Mouse (Mus musculus): ENCODE results near the gene Gm20479. TPM values are rescaled to one million over a fixed set of nuclear protein-coding genes. Genes with fewer than 3 reads are reported as not detected.

Gm20479 gene
- total RNA-seq, 2 experiments from 2014 or later, result not detected

DNA sequence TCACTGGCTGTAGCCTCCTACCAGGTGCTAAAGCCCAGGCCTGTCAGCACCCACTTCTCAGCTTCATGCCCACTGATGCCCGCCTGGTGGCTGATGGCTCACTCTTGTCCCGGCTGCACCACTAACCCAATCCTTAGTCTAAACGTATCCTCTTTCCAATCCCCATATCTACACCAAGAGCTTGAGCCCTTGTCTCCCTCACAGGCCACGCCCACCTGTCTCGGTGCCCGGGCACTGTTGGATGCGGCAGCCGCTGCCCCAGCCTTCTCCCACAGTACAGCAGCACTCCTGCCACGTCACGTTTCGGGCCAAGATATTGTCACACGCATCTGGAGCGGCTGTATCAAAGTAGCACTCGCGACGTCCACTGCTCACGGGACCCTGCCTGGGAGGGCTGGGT, 46.9 kb downstream of the Gm20479 start:
- no peak for DNase-seq

GRCm38 (mm10) chr7:27309832-27310231, 47.4 kb downstream of the Gm20479 start:
- no peak for DNase-seq

DNA sequence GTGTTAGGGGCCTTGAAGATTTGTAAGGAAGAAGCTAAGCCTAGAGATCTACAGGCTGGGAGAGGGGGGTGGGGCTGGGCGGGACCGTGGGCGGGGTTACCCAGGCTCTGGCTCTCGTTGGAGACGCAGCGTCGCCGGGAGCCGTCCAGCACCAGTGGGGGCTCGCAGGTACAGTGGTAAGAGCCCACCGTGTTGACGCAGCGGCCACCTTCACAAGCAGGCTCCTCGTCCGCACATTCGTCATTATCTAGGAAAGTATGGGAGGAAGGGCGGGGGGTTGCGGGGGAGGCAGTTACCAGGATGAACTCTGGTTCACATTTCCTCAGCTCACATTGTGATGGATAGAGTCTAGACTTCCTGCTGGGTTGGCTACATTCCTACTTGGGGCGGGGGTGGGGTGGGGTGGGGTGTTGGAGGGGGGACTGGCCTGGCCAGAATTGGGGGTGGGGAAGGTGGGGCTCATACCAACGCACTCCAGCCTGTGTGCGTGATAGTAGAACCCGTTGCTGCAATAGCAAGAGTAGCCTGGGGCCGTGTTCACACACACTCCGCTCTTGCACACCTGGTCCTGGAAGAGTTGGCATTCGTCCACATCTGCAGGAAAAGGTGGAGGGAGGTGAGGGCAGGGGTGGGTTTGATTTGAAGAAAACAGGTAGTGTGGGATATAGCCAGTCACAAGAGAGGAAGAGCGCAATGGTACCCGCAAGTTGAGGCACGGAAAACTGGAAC, 48.2 kb downstream of the Gm20479 start:
- no peak for DNase-seq

DNA sequence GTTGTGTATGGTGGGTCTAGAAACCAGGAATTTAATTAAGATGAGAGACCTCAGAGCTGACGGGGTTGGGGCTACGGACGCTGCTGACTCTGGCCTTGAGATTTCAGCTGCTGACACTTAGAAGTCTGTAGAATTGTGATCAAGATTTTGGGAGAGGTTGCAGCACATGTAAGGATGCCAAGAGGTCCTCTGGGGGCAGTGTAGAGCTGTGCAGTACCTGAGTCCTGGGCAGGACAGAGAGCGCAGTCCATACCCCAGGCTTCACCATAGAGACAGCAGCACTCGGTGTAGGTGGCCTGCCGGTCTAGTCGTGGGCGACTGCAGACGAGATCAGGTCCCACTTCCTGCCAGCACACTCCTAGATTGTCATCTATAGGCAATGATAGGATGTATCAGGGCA, 49.7 kb downstream of the Gm20479 start:
- DNase-seq, result no peak

DNA sequence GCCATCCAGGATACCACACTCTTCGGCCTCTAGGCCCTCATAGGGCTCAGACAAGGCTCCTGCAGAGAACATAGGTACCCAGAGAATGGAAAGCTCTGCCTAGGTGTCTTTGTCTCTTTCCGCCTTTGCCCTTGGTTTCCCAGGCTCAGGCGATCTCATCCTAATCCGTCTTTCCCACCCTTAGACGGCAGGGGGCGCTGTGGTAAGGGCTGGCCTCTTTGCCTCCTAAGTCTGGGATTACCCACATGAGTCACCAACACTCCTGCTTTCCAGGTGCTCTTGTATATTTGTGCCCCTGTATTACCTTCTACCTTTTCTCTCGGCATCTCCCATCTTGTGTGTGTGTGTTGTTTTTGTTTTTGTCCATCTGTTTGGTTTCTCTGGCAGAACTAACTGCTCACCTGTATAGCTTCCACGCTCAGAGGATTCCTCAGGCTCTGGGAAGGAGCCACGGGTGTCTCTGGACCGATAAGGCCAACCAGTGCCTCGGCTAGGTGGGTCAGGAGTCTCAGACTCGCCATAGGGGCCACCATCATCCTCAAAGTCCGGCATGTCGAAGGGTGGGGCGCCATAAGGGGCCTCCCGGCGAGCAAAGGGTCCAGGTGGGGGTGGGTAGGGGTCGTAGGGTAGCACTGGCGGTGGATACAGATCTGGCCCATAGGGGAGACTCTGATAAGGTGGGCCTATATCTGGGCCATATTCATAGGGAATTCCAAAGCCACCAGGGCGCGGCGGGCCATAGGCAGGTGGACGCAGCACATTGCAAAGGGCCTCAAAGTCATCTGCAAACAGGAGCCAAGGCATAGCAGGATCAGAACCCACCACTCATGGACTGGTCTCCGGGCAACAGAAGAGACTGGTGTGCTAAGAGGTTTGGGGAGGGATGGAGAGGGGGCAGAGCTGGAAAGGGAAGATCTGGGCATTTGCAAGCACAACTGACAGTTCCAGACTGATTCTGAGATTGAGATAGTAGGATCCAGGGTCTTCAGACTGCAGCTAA, 50.8 kb downstream of the Gm20479 start:
- DNase-seq, result no peak

GRCm38 (mm10) chr7:27305091-27305730, 52.0 kb downstream of the Gm20479 start:
- DNase-seq, result no peak

Other genes starting within 250 kb of the Gm20479 start
- under 1 TPM in 1 of 2 experiments, not detected in 1; 0.17 TPM for gene Cyp2f2, start 237.5 kb downstream of the Gm20479 start, total RNA-seq (2021)
- gene Cyp2t4, start 203.7 kb downstream of the Gm20479 start, total RNA-seq (2021), result not detected
- 100 to 1,000 TPM; 102 to 108 TPM for gene Egln2, start 190.6 kb downstream of the Gm20479 start, total RNA-seq (2021)
- 10 to 100 TPM; 93.5 to 98.7 TPM for gene Rab4b, start 178.5 kb downstream of the Gm20479 start, total RNA-seq (2021)
- gene Gm21983, start 176.3 kb downstream of the Gm20479 start, total RNA-seq (2021), result not detected
- gene Mia, start 176.3 kb downstream of the Gm20479 start, total RNA-seq (2021), result 1 to 10 TPM; 1.8 to 2.0 TPM
- 10 to 100 TPM; 20.4 to 25.4 TPM for gene BC024978, start 161.6 kb downstream of the Gm20479 start, total RNA-seq (2021)
- gene Snrpa, start 161.1 kb downstream of the Gm20479 start, total RNA-seq (2021), result 10 to 100 TPM; 84.2 to 96.0 TPM
- 10 to 100 TPM in 1 of 2 experiments, 1 to 10 TPM in 1; 9.3 to 10.1 TPM for gene Itpkc, start 128.8 kb downstream of the Gm20479 start, total RNA-seq (2021)
- gene Coq8b, start 124.4 kb downstream of the Gm20479 start, total RNA-seq (2021), result 10 to 100 TPM; 33.9 to 36.2 TPM
- gene Numbl, start 99.0 kb downstream of the Gm20479 start, total RNA-seq (2021), result 100 to 1,000 TPM; 137 to 144 TPM
- 10 to 100 TPM; 52.8 to 59.6 TPM for gene Ltbp4, start 19.7 kb downstream of the Gm20479 start, total RNA-seq (2021)
- gene Shkbp1, start 1.4 kb downstream of the Gm20479 start, total RNA-seq (2021), result 10 to 100 TPM; 36.2 to 37.3 TPM
- gene Sptbn4, start 90.3 kb upstream of the Gm20479 start, total RNA-seq (2021), result 100 to 1,000 TPM; 132 to 146 TPM
- gene Blvrb, start 90.6 kb upstream of the Gm20479 start, total RNA-seq (2021), result 10 to 100 TPM; 16.0 to 20.0 TPM
- gene Sertad3, start 116.3 kb upstream of the Gm20479 start, total RNA-seq (2021), result 1 to 10 TPM; 2.7 to 4.0 TPM
- gene Sertad1, start 129.5 kb upstream of the Gm20479 start, total RNA-seq (2021), result 1 to 10 TPM; 6.4 to 7.0 TPM
- under 1 TPM; 0.15 to 0.40 TPM for gene Prx, start 141.9 kb upstream of the Gm20479 start, total RNA-seq (2021)
- gene Hipk4, start 165.8 kb upstream of the Gm20479 start, total RNA-seq (2021), result not detected
- 100 to 1,000 TPM; 557 to 578 TPM for gene Pld3, start 195.8 kb upstream of the Gm20479 start, total RNA-seq (2021)
- 10 to 100 TPM; 27.2 to 28.8 TPM for gene 2310022A10Rik, start 195.8 kb upstream of the Gm20479 start, total RNA-seq (2021)
- gene Akt2, start 234.1 kb upstream of the Gm20479 start, total RNA-seq (2021), result 100 to 1,000 TPM in 1 of 2 experiments, 10 to 100 TPM in 1; 97.7 to 102 TPM

Measured in layer of hippocampus, postnatal 36 days (tissue).